In genomic region chr16:76483419-76483818, GRCm38 (mm10) we compare ENCODE assay signal across 19 mouse cellular contexts.
DNase-seq lines count a peak whose midpoint lies in the region; ATAC-seq and TF ChIP-seq lines count a peak whose summit lies in the region.
"Had no signal": no experiment of that assay in that cellular context is flagged by ENCODE, and none has a peak within 500 bp of the region (broad histone marks: within the 10 kb centered on the region; RNA-seq: fewer than 3 reads in every experiment).

No protein-coding gene starts in this region.

- WGBS in intestine, embryonic 15.5 days, result 74% methylated on average over 5 of the region's 5 CpGs
- WGBS in intestine, postnatal 0 days, result 68% methylated on average over 5 of the region's 5 CpGs
- WGBS in intestine, embryonic 16.5 days, result 80% methylated on average over 5 of the region's 5 CpGs

- no peaks in the 10 kb centered on the region for H3K9me3 ChIP-seq in intestine, embryonic 15.5 days
- H3K9me3 ChIP-seq in intestine, postnatal 0 days (ENCODE audit: control insufficient read depth), result 0 out of 2 replicates have a peak, but pooled peaks cover 2% of the 10 kb centered on the region
- no peaks in the 10 kb centered on the region for H3K9me3 ChIP-seq in intestine, embryonic 16.5 days (ENCODE audit: control insufficient read depth, low read length)
- H3K9me3 ChIP-seq: G1E had no signal

- no peak overlapping the region for H3K27ac ChIP-seq in intestine, embryonic 15.5 days
- no peak overlapping the region for H3K27ac ChIP-seq in intestine, postnatal 0 days (ENCODE audit: low read depth, low read length)
- no peak overlapping the region for H3K27ac ChIP-seq in intestine, embryonic 16.5 days (ENCODE audit: low read length)

- ATAC-seq in intestine, embryonic 15.5 days, result peak; percentile 61; the same call in 1 of the 2 replicates
- ATAC-seq in intestine, postnatal 0 days, result no peak
- ATAC-seq in intestine, embryonic 16.5 days, result peak; percentile 56; the same call in 1 of the 2 replicates
- ATAC-seq: activated CD4-positive, CD25-positive, alpha-beta regulatory T cell, adult 4 months; CD4-positive, CD25-positive, alpha-beta regulatory T cell, adult 4 months; Patski had no signal

- H3K36me3 ChIP-seq in intestine, embryonic 15.5 days, result no peaks in the 10 kb centered on the region
- H3K36me3 ChIP-seq in intestine, postnatal 0 days (ENCODE audit: control insufficient read depth, insufficient read depth), result no peaks in the 10 kb centered on the region
- no peaks in the 10 kb centered on the region for H3K36me3 ChIP-seq in intestine, embryonic 16.5 days (ENCODE audit: control insufficient read depth, insufficient read depth, low read length)
- H3K36me3 ChIP-seq: G1E had no signal

- TF ChIP-seq CTCF in intestine, postnatal 0 days (IDR thresholded peaks at IDR 0.05; ENCODE audit: low read depth), result no peak

- H3K27me3 ChIP-seq in intestine, embryonic 15.5 days (replicated peaks), result no peaks in the 10 kb centered on the region
- no peaks in the 10 kb centered on the region for H3K27me3 ChIP-seq in intestine, postnatal 0 days (replicated peaks; ENCODE audit: control insufficient read depth, insufficient read depth, low read length)
- no peaks in the 10 kb centered on the region for H3K27me3 ChIP-seq in intestine, embryonic 16.5 days (replicated peaks; ENCODE audit: control insufficient read depth, insufficient read depth, low read length)
- H3K27me3 ChIP-seq: CH12.LX, Patski had no signal

- H3K9ac ChIP-seq in intestine, embryonic 15.5 days, result no peak overlapping the region
- H3K9ac ChIP-seq in intestine, postnatal 0 days (ENCODE audit: low read depth, low read length), result no peak overlapping the region
- no peak overlapping the region for H3K9ac ChIP-seq in intestine, embryonic 16.5 days (ENCODE audit: low read depth, low read length)

- H3K4me3 ChIP-seq in intestine, embryonic 15.5 days (replicated peaks), result no peak overlapping the region
- no peak overlapping the region for H3K4me3 ChIP-seq in intestine, postnatal 0 days (ENCODE audit: low read depth, low read length)
- no peak overlapping the region for H3K4me3 ChIP-seq in intestine, embryonic 16.5 days (ENCODE audit: low read length)

- no peaks in the 10 kb centered on the region for H3K4me1 ChIP-seq in intestine, embryonic 15.5 days (replicated peaks)
- no peaks in the 10 kb centered on the region for H3K4me1 ChIP-seq in intestine, postnatal 0 days (replicated peaks; ENCODE audit: control insufficient read depth, insufficient read depth, low read length)
- no peaks in the 10 kb centered on the region for H3K4me1 ChIP-seq in intestine, embryonic 16.5 days (ENCODE audit: control insufficient read depth, insufficient read depth, low read length)

- DNase-seq in urinary bladder, adult 18-20 months (ENCODE audit: low spot score in 2 of 2), result no peak
- DNase-seq: adrenal gland, adult 2 months; adrenal gland, adult 8-10 months; adrenal gland, postnatal 10 days; adrenal gland, postnatal 14 days; adrenal gland, postnatal 25 days; adrenal gland, postnatal 36 days; B cell, adult 2 months; cerebellum, adult 11 months; cerebellum, adult 11-12 months; cerebellum, adult 18-20 months had no signal

- H3K4me2 ChIP-seq in intestine, embryonic 15.5 days (replicated peaks), result no peak overlapping the region
- H3K4me2 ChIP-seq in intestine, postnatal 0 days (replicated peaks; ENCODE audit: low read depth), result no peak overlapping the region
- H3K4me2 ChIP-seq in intestine, embryonic 16.5 days (ENCODE audit: low read depth, low read length), result no peak overlapping the region
